Mouse (Mus musculus): ENCODE results near the gene Senp7.
"Not testable (repeated sequence)": the region's sequence is repeated elsewhere in the genome, so short reads cannot be mapped to it uniquely, and the experiment has no call there.

Senp7 gene

DNA sequence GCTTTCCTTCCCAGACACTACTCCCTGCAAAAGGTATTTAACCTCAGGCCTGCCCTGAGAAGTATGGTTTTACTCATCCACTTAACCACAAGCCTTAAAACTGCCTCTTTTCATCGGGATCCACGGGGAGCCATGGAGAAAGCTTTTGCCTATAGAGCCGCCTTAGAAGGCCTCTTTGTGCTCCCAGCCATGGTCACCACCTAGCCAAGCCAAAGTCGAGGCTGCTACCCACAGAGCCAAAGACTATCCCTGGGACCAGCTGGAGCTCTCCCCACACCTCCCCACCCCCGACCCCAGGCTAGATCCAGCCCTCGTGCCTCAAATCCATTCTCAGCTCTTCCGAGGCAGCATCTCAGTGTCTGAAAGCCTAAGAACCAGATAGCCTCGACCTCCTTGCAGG lies 18.0 kb downstream of the Senp7 start:
- DNase-seq (ENCODE audit: low spot score) = no peak

DNA sequence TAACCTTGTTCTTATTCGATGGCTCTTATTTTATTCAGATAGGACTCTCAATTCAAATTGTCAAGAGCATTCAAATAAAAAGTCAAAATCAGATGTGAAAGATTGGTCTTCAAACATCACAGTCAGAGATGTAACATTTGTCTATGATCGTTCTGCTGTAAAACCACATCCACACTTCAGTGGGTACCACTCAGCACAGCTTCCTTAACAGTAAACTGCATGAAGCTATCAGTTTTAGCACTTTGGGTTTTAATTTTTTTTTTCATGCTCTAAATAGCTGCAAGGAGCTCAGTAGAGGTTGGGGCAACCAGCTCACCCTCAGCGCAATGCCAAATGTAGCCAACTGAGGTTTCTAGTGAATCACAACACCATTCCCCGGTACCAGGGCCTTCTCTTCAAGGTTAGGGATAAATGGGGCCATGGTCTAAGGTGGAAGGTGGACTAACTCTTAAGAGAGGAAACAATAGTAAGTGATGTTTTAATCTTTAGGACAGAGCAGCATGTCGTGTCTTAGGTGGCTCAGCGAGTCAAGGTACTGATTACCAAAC lies 20.5 kb downstream of the Senp7 start:
- no peak for DNase-seq (ENCODE audit: low spot score)

DNA sequence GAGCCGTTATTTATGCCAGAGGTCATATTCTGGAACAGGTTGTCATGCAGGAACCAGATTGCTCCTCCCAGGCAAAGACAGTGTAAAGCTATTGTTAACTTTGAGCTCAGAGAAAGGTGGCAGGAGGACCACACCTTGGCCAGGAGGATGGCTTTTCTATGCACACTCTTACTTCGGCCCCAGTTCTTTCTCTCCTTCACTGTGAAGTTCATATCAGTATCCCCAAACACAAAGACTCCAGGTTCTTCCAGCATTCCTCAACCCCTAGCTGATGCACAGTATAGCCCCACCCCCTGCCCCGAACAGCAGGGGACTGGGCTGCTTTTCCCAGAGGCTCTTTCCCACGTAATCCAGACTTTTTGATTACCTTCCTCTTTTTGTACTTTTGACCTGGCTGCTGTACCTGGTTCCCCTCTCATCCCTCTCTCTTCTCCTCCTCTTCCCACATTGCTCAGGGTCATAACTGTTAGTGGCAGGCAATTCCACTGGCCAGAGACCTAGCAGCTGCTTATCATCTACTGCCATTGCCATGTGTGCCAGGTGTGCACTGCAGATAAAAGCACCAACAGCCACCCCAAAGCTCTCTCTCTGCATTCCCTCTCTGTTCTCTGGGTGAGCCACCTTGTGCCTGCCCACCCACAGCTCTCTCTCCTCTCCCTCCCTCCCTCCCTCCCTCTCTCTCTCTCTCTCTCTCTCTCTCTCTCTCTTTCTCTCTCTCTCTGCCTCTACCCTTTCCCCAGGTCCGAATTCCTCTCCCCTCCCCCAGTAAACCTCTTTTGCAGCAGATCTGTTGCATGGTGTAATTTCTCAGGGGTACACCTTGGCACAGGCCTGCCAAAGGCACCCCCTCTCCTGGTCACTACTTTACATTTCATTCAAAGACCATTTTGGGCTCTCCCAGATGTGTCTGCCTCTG lies 23.4 kb downstream of the Senp7 start:
- no peak for DNase-seq (ENCODE audit: low spot score)

DNA sequence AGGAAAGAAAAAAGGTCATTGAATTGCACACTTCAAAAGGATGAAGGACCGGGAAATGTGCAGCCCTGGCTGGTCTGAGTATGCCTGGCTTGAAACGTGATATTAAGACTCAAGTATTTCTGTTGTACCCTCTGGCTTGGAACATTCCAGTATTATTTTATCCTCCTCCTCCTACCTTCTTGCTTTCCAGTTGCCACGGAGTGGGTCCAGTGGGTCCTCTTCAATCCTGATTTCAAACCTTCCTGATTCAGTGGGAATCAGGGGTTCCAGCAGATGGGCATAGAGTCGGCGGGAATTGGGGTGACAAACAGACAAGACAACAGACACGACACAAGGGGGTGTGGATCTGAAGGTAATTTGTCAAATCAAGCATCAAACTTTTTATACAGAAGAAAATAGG lies 24.4 kb downstream of the Senp7 start:
- no peak for DNase-seq (ENCODE audit: low spot score)

DNA sequence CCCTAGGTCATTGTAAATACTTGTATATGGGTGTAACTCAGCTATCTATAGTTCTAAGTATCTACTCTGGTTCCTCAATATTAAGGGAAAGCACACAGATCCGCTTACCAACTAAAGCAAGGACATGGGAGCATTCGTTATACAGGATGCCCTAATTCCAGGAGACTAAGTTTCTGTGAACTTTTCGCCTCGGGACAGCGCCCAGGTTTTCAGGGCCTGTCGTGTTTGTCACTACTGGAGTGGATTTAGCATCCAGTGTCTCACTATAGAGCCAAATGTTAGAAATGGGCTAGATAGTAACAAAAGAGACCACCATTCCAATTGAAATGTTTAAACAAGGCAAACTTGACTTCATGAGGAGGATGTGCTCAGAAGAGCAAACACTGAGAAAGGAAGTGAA lies 25.0 kb downstream of the Senp7 start:
- DNase-seq (ENCODE audit: low spot score) = not testable (repeated sequence)

DNA sequence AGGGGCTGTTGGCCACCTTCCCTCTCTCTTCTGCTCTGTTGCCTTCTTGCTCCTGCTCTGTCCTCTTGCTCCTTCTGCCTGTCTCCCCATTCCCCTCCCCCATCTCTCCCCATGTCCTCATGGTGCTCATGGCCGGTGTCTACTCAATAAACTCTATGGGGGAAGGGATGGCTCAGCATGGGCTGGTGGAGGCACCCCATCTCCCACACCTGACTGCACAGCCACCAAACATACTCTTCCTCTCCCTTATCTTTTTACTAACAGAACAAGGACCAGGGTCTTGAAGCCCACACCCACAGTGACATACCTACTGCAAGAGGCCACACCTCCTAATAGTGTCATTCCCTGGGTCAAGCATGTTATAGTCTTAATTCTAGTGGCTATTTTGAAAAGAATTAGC lies 26.0 kb downstream of the Senp7 start:
- no peak for DNase-seq (ENCODE audit: low spot score)

DNA sequence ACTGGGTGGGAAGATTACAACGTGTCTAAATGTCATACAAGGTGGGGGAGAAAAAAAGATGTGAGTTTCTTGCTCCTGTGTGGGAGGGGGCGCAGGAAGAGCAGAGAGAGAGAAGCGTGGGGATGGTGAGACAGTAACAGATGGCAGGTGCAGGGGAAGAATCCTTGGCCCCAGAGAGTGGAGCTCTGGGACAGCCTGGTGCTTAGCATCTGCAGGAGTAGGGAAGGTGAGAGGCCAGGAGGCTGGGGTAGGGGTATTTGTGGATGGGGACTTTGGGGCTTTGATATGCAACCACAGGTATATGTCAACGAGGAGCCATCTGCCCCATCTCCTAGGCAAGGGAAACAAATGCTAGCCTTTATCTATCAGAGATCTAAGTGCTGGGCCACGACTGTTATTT lies 26.4 kb downstream of the Senp7 start:
- DNase-seq (ENCODE audit: low spot score) = no peak

DNA sequence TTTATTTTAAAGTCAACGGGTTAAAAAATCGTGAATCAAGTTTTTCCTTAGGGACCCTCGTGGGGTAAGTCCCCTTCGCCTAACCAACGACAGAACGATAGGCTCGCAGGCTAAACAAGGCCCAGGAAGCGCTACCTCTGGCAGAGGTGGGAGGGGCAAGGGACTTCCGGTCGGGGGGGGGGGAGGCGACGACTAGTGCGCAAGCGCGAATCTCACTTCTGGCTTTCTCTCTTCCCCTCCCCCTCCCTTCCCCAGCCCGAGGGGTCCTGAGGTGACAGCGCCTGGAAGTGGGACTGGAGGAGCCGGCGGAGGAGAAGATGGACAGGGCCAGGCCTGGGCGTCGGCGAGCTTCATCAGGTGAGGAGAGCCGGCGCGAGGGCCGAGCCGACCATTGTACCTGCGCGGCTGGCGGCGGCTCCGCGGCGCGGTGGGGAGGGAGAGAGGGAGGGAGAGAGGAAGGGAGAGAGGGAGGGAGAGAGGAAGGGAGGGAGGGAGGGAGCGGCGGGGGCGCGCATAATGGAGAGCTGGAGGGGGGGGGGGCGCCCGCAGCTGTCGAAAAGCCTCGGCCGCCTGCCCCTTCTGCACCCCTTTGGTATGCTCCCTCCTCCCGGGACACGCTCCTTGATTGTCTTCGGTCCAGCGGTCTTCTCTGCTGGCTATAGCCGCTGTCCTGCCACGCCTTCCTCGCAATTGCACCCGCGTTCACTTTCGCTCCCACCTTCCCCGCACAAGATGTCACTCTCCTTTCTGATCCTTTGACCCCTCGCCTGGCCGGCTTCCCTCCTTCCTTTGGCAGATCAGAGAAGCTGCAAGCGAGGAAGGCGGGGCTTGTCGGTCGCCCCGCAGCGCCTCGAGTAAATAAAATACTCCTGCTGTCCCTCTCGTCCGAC lies 27.3 kb downstream of the Senp7 start:
- DNase-seq (ENCODE audit: low spot score) = peak; percentile 97

DNA sequence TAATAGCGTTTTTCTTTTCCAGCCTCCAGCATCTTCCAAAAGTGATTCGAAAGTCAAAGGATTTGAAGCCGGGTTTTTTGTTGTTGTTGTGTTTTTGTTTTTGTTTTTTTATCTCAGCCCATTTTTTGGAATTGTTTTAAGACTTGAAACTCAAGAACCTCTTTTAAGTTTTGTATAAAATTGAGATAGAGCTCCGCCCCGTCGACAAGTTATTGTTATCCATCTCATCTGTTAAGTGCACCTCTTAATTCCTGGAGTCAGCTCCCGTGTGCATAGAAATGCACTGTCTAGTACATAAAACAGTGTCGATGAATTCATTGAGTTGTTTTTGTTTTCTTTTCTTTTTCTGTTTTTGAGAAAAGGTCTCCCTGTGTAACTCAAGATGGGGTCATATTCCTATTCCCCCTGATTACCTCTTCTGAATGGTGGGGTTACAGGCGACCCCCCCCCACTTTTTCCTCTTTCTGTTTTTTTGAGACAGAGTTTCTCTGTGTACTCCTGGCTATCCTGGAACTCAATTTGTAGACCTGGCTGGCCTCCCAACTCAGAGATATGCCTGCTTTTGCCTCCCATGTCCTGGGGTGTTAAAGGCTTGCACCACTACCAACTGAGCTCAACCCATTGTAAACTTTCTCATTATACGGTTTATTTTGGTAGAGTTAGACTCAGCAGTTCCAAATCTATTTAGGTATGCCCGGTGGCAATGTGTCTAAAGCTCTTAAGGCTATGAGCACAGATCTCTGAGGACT lies 28.2 kb downstream of the Senp7 start:
- peak; percentile 26 for DNase-seq (ENCODE audit: low spot score)

DNA sequence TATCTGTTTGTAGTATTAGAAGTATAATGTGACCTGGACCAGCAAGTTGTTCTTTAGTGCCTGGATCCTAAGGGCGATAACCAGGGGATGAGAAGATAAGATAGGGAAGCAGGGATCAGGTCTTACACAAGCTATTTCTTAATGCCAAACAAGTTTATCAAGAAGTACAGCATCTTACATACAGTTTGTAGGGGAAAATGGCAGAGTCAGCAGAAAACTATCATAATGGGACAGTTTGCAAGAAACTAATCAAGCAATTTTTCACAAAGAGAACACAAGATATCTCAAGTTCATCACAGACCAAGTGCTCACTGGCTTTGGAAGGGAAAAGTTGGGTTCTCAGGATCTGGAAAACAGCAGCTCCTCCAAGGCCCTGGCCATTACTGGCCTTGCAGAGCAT lies 31.3 kb downstream of the Senp7 start:
- DNase-seq (ENCODE audit: low spot score) = no peak

DNA sequence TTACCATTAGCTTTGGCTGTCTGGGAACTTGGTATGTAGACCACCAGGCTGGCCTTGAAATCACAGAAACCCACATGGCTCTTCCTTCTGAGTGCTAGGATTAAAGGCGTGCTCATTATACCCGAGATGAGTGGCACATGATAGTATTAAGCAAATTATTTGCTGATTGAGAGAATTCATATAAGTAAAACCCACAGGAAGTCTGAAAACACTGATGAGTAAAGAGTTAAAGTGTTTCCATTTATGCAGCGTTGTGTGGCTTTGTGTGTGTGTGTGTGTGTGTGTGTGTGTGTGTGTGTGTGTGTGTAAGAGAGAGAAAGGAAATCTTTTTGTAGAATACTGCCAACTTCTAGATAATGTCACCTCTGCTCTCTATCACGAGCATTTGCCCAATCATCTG lies 33.6 kb downstream of the Senp7 start:
- DNase-seq (ENCODE audit: low spot score) = no peak

DNA sequence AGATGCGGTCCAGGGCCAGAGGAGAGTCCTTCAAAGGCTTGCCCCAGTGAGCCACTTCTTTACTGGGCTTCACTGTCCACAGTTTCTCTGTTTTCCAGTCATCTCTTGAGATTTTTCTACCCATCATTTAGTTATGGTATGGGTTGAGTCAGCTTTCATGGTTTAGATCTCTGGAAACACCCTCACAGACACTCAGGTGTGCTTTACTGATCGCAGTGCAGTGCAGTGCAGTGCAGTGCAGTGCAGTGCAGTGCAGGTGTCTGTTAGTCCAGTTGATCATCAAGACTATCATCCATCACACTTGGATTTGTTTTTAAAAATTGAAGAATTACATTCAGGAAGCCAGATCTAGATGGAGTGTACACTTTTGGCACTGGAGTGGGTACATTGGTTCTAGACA lies 38.2 kb downstream of the Senp7 start:
- no peak for DNase-seq (ENCODE audit: low spot score)

DNA sequence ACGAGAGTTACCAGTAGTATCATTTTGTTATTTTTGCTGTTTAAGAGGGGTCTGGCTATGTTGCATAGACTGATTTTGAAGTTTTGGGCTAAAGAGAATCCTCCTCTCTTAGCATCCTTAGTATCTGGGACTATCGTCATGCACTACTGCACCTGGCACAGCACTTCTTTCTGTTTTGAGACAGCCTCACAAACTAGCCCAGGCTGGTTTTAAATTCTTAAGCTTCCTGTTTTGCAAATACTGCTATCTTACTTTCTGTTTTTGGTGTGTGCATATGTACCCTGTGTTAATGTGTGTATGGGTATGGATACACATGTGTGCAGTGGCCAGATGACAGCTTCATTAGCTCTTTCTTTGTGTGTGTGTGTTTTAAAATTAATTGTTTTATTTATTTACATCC lies 42.2 kb downstream of the Senp7 start:
- no peak for DNase-seq (ENCODE audit: low spot score)

DNA sequence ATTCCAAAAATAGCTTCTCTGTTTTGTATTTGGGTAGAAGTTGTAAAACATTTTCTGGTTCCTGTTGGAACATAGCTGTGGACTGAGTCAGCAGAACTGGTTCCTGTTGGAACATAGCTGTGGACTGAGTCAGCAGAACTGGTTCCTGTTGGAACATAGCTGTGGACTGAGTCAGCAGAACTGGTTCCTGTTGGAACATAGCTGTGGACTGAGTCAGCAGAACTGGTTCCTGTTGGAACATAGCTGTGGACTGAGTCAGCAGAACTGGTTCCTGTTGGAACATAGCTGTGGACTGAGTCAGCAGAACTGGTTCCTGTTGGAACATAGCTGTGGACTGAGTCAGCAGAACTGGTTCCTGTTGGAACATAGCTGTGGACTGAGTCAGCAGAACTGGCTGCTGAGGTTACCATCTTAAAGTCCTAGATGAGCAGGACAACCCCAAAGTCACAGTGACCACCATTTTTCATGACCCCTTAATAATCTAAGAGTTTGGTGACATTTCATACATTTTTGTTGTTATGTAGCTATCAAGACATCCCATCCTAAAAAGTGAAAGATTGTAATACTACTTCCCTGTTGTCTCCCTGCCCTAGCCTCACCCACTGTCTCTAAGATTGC lies 48.4 kb downstream of the Senp7 start:
- DNase-seq (ENCODE audit: low spot score) = not testable (repeated sequence)

DNA sequence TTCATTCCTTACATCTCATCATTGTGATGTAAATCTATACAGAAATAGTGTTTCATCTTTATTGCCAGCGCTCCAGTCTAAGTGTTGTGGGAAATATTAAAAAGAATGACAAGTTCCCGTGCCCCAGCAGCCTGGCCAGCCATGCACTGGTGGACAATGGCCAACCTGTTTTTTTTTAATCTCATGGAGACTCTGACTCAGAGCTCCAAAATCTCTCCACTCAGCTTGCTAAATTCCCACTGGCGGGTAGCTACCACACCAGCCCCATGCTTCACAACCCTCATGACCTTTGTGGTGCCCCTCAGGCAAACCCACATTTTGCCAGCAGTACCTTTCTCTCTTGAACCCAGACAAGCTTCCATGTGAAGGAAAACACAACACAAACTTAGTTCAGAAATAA lies 67.6 kb downstream of the Senp7 start:
- no peak for DNase-seq (ENCODE audit: low spot score)

DNA sequence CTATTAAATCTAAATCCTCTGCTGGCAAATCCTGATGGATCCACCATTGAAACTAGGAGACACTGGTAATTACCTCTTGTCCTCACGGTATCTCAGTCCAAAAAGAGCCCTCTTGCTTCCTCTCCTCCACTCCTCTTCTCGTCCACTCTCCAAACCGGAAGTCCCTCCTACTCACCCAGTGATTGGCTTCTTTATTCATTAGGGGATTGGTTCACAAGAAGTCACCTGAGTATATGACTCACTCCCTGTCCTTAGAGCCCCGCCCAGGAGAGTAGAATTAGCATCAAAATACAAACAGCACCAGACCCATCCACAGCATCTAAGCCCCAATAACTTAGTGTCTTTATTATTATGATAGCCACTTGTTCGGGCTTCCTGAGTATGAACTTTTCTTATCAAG lies 68.0 kb downstream of the Senp7 start:
- DNase-seq (ENCODE audit: low spot score) = no peak

DNA sequence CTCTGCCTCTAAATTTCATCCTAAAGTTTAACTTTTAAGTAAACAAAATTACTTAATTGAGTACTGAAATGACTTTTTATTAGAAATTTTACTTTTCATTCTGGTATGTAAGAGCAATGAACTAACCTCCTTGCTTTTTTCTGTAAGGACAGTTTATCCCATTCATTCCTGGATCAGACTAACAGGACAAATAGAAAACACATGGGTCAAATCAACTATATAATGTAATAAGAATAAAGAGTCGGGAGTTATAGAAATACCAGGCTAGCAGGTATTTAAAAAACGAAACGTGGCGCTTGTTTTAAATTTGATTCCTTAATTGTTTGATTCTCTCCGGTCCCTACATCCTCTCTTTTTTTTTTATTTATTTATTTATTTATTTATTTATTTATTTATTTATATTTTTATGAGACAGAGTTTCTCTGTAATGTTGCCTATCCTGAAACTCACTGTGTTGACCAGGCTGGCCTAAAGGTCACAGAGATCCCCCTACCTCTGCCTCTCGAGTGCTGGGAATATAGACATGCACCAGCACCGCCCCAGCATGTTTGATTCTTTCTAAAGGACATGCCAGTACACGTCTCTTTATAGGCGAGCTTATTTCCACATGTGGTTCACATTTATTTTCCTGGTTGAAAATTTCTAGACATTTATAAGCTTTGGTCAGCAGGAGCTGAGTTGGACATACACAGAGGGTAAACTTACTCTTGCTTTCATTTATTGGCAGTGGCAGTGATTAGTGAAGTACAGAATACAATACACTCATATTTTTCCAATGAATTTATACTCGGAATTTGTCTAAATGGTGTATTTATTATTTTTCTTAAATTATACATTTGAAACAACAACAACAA lies 69.4 kb downstream of the Senp7 start:
- DNase-seq (ENCODE audit: low spot score) = no peak

DNA sequence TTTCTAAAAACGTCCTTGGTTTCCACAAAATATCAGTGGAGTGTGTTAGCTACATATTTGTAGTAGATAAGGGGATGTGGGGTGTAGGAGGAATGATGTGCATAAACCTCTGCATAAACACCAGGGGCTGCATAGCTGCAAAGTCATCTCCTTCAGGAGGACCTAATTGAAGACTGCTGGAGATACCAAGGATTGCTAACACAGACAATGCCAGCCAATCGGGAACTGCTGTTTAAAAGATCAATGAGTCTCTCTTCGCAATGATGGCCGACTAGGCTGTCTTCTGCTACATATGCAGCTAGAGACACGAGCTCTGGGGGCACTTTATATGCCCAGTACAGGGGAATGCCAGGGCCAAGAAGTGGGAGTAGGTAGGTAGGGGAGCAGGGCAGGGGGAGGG lies 74.4 kb downstream of the Senp7 start:
- no peak for DNase-seq (ENCODE audit: low spot score)

DNA sequence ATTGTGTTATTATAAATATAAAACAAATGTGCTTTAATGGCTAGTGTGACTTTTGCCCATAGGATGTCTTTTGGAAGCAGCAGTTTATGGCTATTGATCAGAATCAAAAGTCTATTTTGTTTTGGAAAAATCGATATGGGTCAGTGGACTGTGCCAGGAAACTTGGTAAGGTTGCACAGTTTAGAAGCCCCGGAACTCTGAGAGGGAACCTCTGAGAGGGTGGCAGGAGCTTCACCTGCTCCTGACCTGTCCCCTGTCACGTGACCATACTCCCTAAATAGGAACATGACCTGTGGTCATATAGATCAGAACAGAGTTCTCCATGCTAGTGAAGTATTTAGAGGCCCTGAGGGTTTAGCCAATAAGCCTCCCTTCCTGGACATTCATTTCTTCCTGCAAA lies 75.9 kb downstream of the Senp7 start:
- no peak for DNase-seq (ENCODE audit: low spot score)

DNA sequence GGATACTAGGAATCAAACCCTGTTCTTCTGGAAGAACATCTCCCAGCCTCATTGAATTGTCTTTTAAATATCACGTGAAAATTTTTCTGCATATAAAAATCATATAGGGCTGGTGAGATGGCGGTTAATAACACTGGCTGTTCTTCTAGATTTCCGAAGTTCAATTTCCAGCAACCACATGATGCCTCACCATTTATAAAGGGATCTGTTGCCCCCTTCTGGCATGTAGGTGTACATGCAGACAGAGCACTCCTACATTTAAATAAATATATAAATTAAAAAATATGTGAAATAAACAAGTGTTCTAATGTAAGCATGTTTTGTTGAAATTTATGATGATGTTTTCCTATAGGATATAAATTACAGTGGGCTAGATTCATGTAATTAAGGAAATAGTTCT lies 83.5 kb downstream of the Senp7 start:
- peak; percentile 59 for DNase-seq (ENCODE audit: low spot score)

DNA sequence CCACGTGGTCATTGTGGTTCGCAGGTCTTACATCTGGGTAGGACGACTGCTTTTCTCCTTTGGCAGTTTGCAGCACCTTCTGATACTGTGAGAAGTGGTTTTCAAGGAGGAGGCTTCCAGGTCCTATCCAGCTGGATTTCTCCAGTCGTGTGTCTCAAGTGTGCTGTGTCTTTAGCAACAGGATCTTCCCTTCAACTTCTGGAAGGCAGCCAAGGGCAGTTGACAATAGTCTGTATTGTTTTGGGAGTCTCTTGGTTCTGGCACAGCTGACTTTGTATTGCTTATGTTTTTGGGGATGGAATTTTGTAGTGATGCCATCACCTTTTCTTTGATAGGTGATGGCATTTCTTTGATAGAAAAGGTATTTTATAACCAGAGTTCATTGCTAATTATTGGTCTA lies 86.0 kb downstream of the Senp7 start:
- no peak for DNase-seq (ENCODE audit: low spot score)
